Mouse (Mus musculus): Measurements from ENCODE around the gene Prdm5.

Gene Prdm5

GRCm38 (mm10) chr6:65778861-65779688 lies at the start of gene Prdm5:
TSS of gene Prdm5 (plus strand) at chr6:65778988.
- in situ Hi-C loops (cut with MboI; ENCODE audit: unreplicated experiment in 2 of 2): no loop called here

- in situ Hi-C loops (cut with MboI; ENCODE audit: unreplicated experiment in 2 of 2): no loop called here
These were observed 39.3 kb upstream of the Prdm5 start for GRCm38 (mm10) chr6:65739442-65739841.

- in situ Hi-C loops (cut with MboI; ENCODE audit: unreplicated experiment in 2 of 2): no loop called here
These were observed 35.5 kb upstream of the Prdm5 start for GRCm38 (mm10) chr6:65743144-65743870.

- in situ Hi-C loops (cut with MboI; ENCODE audit: unreplicated experiment in 2 of 2): no loop called here
These were observed 35.0 kb upstream of the Prdm5 start for GRCm38 (mm10) chr6:65743871-65744202.

- in situ Hi-C loops (cut with MboI; ENCODE audit: unreplicated experiment in 2 of 2): no loop called here
These were observed 20.6 kb upstream of the Prdm5 start for GRCm38 (mm10) chr6:65758214-65758613.

GRCm38 (mm10) chr6:65759174-65759573 lies 19.6 kb upstream of the Prdm5 start:
- in situ Hi-C loops (cut with MboI; ENCODE audit: unreplicated experiment in 2 of 2): no loop called here

- in situ Hi-C loops (cut with MboI; ENCODE audit: unreplicated experiment in 2 of 2): no loop called here
These were observed 18.7 kb upstream of the Prdm5 start for GRCm38 (mm10) chr6:65760073-65760472.

GRCm38 (mm10) chr6:65764459-65764858 lies 14.3 kb upstream of the Prdm5 start:
- in situ Hi-C loops (cut with MboI; ENCODE audit: unreplicated experiment in 2 of 2): no loop called here

GRCm38 (mm10) chr6:65765057-65765456 lies 13.7 kb upstream of the Prdm5 start:
- in situ Hi-C loops (cut with MboI; ENCODE audit: unreplicated experiment in 2 of 2): no loop called here

- in situ Hi-C loops (cut with MboI; ENCODE audit: unreplicated experiment in 2 of 2): no loop called here
These were observed 12.9 kb upstream of the Prdm5 start for GRCm38 (mm10) chr6:65765752-65766397.

GRCm38 (mm10) chr6:65767911-65768310 lies 10.9 kb upstream of the Prdm5 start:
- in situ Hi-C loops (cut with MboI; ENCODE audit: unreplicated experiment in 2 of 2): no loop called here

GRCm38 (mm10) chr6:65773566-65773965 lies 5.2 kb upstream of the Prdm5 start:
- in situ Hi-C loops (cut with MboI; ENCODE audit: unreplicated experiment in 2 of 2): no loop called here

- in situ Hi-C loops (cut with MboI; ENCODE audit: unreplicated experiment in 2 of 2): no loop called here
These were observed 973 bp downstream of the Prdm5 start for GRCm38 (mm10) chr6:65779689-65780233.

- in situ Hi-C loops (cut with MboI; ENCODE audit: unreplicated experiment in 2 of 2): no loop called here
These were observed 2.7 kb downstream of the Prdm5 start for GRCm38 (mm10) chr6:65781441-65781840.

GRCm38 (mm10) chr6:65783670-65784069 lies 4.9 kb downstream of the Prdm5 start:
- in situ Hi-C loops (cut with MboI; ENCODE audit: unreplicated experiment in 2 of 2): no loop called here

GRCm38 (mm10) chr6:65792923-65793322 lies 14.1 kb downstream of the Prdm5 start:
- in situ Hi-C loops (cut with MboI; ENCODE audit: unreplicated experiment in 2 of 2): no loop called here

- in situ Hi-C loops (cut with MboI; ENCODE audit: unreplicated experiment in 2 of 2): no loop called here
These were observed 17.8 kb downstream of the Prdm5 start for GRCm38 (mm10) chr6:65796552-65796951.

GRCm38 (mm10) chr6:65797276-65797675 lies 18.5 kb downstream of the Prdm5 start:
- in situ Hi-C loops (cut with MboI; ENCODE audit: unreplicated experiment in 2 of 2): no loop called here

- in situ Hi-C loops (cut with MboI; ENCODE audit: unreplicated experiment in 2 of 2): no loop called here
These were observed 19.6 kb downstream of the Prdm5 start for GRCm38 (mm10) chr6:65798390-65798789.

- in situ Hi-C loops (cut with MboI; ENCODE audit: unreplicated experiment in 2 of 2): no loop called here
These were observed 32.9 kb downstream of the Prdm5 start for GRCm38 (mm10) chr6:65811685-65812084.

GRCm38 (mm10) chr6:65818039-65818747 lies 39.4 kb downstream of the Prdm5 start:
- in situ Hi-C loops (cut with MboI; ENCODE audit: unreplicated experiment in 2 of 2): no loop called here
